Mouse (Mus musculus) adrenal gland, adult 18-20 months (tissue): ENCODE data around the gene C1qtnf5. TPM values are rescaled to one million over a fixed set of nuclear protein-coding genes. Genes with fewer than 3 reads are reported as not detected.

Experiments used
- DNase-seq, 2 experiments: peaks; one replicate each; pipeline ENCODE4 v3.0.0; 2021 to 2022; ENCODE audit warnings: low spot score in 2 of 2
- total RNA-seq, 2 experiments: library from RNA; stranded (reverse); gene quantifications; 1 replicate in 1 of 2; 2 replicates in 1 of 2; pipeline ENCODE4 v1.2.3; 2021

Gene C1qtnf5
- total RNA-seq, 2 experiments from 2014 or later, result 13.2 to 17.8 TPM

- DNase-seq, result peak; percentile 58 to 69
These were observed 23.0 kb downstream of the C1qtnf5 start for GRCm38 (mm10) chr9:44130034-44130433.

- no peak for DNase-seq
These were observed 23.7 kb downstream of the C1qtnf5 start for GRCm38 (mm10) chr9:44130581-44131275.

- no peak for DNase-seq
These were observed 24.2 kb downstream of the C1qtnf5 start for GRCm38 (mm10) chr9:44131276-44131590.

- DNase-seq, result no peak
These were observed 25.2 kb downstream of the C1qtnf5 start for GRCm38 (mm10) chr9:44132200-44132599.

GRCm38 (mm10) chr9:44133287-44133686 lies 26.2 kb downstream of the C1qtnf5 start:
- no peak for DNase-seq

GRCm38 (mm10) chr9:44134101-44134850 lies 27.2 kb downstream of the C1qtnf5 start, which contains the start of gene Mcam:
TSS of gene Mcam (plus strand) at chr9:44134469.
- DNase-seq, result peak; percentile 72 to 77

- DNase-seq, result peak in 1 of 2 experiments; percentile 64
These were observed 28.0 kb downstream of the C1qtnf5 start for GRCm38 (mm10) chr9:44134851-44135730.

- DNase-seq, result no peak
These were observed 28.8 kb downstream of the C1qtnf5 start for GRCm38 (mm10) chr9:44135731-44136411.

- no peak for DNase-seq
These were observed 30.8 kb downstream of the C1qtnf5 start for GRCm38 (mm10) chr9:44137846-44138245.

GRCm38 (mm10) chr9:44141951-44142350 lies 34.9 kb downstream of the C1qtnf5 start:
- DNase-seq, result no peak

- no peak for DNase-seq
These were observed 36.4 kb downstream of the C1qtnf5 start for GRCm38 (mm10) chr9:44143421-44143820.

- no peak for DNase-seq
These were observed 37.1 kb downstream of the C1qtnf5 start for GRCm38 (mm10) chr9:44144023-44144717.

GRCm38 (mm10) chr9:44144718-44145060 lies 37.6 kb downstream of the C1qtnf5 start:
- DNase-seq, result no peak

- no peak for DNase-seq
These were observed 40.2 kb downstream of the C1qtnf5 start for GRCm38 (mm10) chr9:44147290-44147689.

Other genes with a start within 250 kb of the C1qtnf5 start
- 10 to 100 TPM; 41.2 to 44.2 TPM for gene Thy1, start 63.9 kb upstream of the C1qtnf5 start, total RNA-seq
- gene Usp2, start 40.2 kb upstream of the C1qtnf5 start, total RNA-seq, result 10 to 100 TPM; 36.4 to 40.9 TPM
- gene Mfrp, start 5.5 kb upstream of the C1qtnf5 start, total RNA-seq, result not detected
- under 1 TPM; 0.27 to 0.48 TPM for gene Gm49380, start 6.3 kb downstream of the C1qtnf5 start, total RNA-seq
- 10 to 100 TPM; 19.4 to 24.1 TPM for gene Rnf26, start 6.3 kb downstream of the C1qtnf5 start, total RNA-seq
- 10 to 100 TPM; 24.2 to 90.7 TPM for gene Mcam, start 27.2 kb downstream of the C1qtnf5 start, total RNA-seq
- gene Cbl, start 126.8 kb downstream of the C1qtnf5 start, total RNA-seq, result 10 to 100 TPM; 27.9 to 37.1 TPM
- gene Ccdc153, start 133.4 kb downstream of the C1qtnf5 start, total RNA-seq, result 1 to 10 TPM; 2.8 to 5.3 TPM
- not detected for gene Pdzd3, start 144.2 kb downstream of the C1qtnf5 start, total RNA-seq
- gene Nlrx1, start 161.4 kb downstream of the C1qtnf5 start, total RNA-seq, result 10 to 100 TPM; 14.0 to 17.1 TPM
- gene Abcg4, start 181.4 kb downstream of the C1qtnf5 start, total RNA-seq, result 10 to 100 TPM; 16.1 to 30.7 TPM
- gene Hinfp, start 198.4 kb downstream of the C1qtnf5 start, total RNA-seq, result 10 to 100 TPM; 18.3 to 22.6 TPM
- 10 to 100 TPM; 35.2 to 41.7 TPM for gene C2cd2l, start 213.0 kb downstream of the C1qtnf5 start, total RNA-seq
- 10 to 100 TPM; 21.7 to 30.9 TPM for gene Dpagt1, start 218.8 kb downstream of the C1qtnf5 start, total RNA-seq
- gene H2afx, start 227.4 kb downstream of the C1qtnf5 start, total RNA-seq, result 10 to 100 TPM; 26.8 to 34.4 TPM
- 10 to 100 TPM; 52.3 to 87.5 TPM for gene Hmbs, start 237.0 kb downstream of the C1qtnf5 start, total RNA-seq